Mouse (Mus musculus) hindbrain, postnatal 0 days (tissue): Measurements from ENCODE around the gene Ctbs. TPM values are rescaled to one million over a fixed set of nuclear protein-coding genes. Genes with fewer than 3 reads are reported as not detected.

Experiments
- ATAC-seq: fragments of 200-750 bp; cut with Nextera tagmentation; 2 replicates; pipeline ENCODE4 v1.8.0; 2017; ENCODE audit warnings: mild to moderate bottlenecking, moderate TSS enrichment, moderate library complexity
- DNase-seq: peaks from one replicate; pipeline ENCODE4 v3.0.0-alpha.2; 2015; ENCODE audit warnings: low spot score
- H3K27ac ChIP-seq: fragments of 300-500 bp; sonication (generic); 2 replicates; pipeline ENCODE4 v1.5.1; 2014; ENCODE audit warnings: mild to moderate bottlenecking
- H3K27me3 ChIP-seq: fragments of 300-500 bp; sonication (generic); 2 replicates; pipeline ENCODE4 v1.6.1; 2014; ENCODE audit warnings: low read length, mixed read lengths; ENCODE audit not compliant: insufficient read depth
- H3K36me3 ChIP-seq: fragments of 300-500 bp; sonication (generic); 2 replicates; pipeline ENCODE4 v1.6.1; 2014; ENCODE audit warnings: low read length, mixed read lengths; ENCODE audit not compliant: insufficient read depth
- H3K4me1 ChIP-seq: fragments of 300-500 bp; sonication (generic); 2 replicates; pipeline ENCODE4 v1.6.1; 2014; ENCODE audit warnings: antibody characterized with exemption, low read length, mixed read lengths; ENCODE audit not compliant: insufficient read depth
- H3K4me2 ChIP-seq: fragments of 300-500 bp; sonication (generic); 2 replicates; pipeline ENCODE4 v1.6.1; 2014; ENCODE audit warnings: low read depth, mild to moderate bottlenecking, low read length, moderate library complexity, mixed read lengths
- H3K4me3 ChIP-seq: fragments of 300-500 bp; sonication (generic); 2 replicates; pipeline ENCODE4 v1.5.1; 2014; ENCODE audit warnings: low read length
- H3K9ac ChIP-seq: fragments of 300-500 bp; sonication (generic); replicated peaks from 2 replicates; pipeline ENCODE4 v1.6.1; 2014; ENCODE audit warnings: mild to moderate bottlenecking, low read length, moderate library complexity, mixed read lengths
- H3K9me3 ChIP-seq: fragments of 300-500 bp; sonication (generic); 2 replicates; pipeline ENCODE4 v1.6.1; 2016; ENCODE audit warnings: low read length, mixed read lengths
- CTCF ChIP-seq: IDR thresholded peaks from 2 replicates; pipeline ENCODE4 v1.5.1; 2016; ENCODE audit warnings: antibody characterized with exemption, control low read depth, low read depth
- WGBS: fragments of 180-500 bp; shearing (Covaris S2); extraction: QIAGEN DNeasy Blood & Tissue Kit; methylation state at CpG from one replicate; pipeline ENCODE4 v1.1.7; 2014; 5-methylcytosine and 5-hydroxymethylcytosine counted together
- polyA plus RNA-seq: library from polyadenylated mRNA; unstranded; fragments of >200 nt; fragmentation: Nextera tagmentation; extraction: Ambion mirVana; gene quantifications from 2 replicates; pipeline ENCODE4 v1.2.1, GENCODE M21; 2015
- total RNA-seq: library from RNA; depleted of rRNA; stranded (reverse); fragments of >200 nt; gene quantifications from 2 replicates; pipeline ENCODE4 v1.2.3, GENCODE M21; 2014

The Ctbs gene
- total and polyA plus RNA-seq, 2 experiments from 2014 or later, result 5.7 to 11.4 TPM

GRCm38 (mm10) chr3:146440422-146440821, 9.2 kb upstream of the Ctbs start:
- WGBS, result 81% methylated on average over 7 of the region's 7 CpGs
- H3K27me3 ChIP-seq, result no peaks in the 10 kb centered on the region
- TF ChIP-seq CTCF, result no peak
- no peak overlapping the region for H3K9ac ChIP-seq
- ATAC-seq (no peak), DNase-seq (no peak)
- H3K36me3 ChIP-seq, result peaks cover 33% of the 10 kb centered on the region
- no peak overlapping the region for H3K27ac ChIP-seq
- H3K4me3 ChIP-seq, result no peak overlapping the region
- no peaks in the 10 kb centered on the region for H3K9me3 ChIP-seq
- no peaks in the 10 kb centered on the region for H3K4me1 ChIP-seq
- no peak overlapping the region for H3K4me2 ChIP-seq

DNA sequence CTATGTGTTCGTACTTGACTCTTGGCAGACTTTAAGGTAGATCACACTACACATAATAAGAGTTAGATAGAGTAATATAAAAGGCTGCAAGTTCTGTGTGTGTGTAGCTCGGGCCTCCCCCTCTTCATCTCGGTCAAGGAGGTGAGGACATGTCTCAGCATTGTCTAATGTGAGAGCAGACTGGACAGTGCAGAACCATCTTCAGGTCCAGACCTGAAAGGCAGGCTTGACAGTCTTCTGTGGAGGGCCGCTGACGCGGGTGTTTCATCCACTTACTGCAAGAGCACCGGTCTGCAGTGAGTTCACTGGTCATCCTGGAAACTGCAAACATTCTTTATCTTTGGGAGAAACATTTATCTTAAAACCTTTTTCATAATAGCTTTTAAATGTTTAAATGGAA, 7.1 kb upstream of the Ctbs start:
- no peak overlapping the region for H3K4me2 ChIP-seq
- H3K9ac ChIP-seq, result no peak overlapping the region
- H3K4me1 ChIP-seq, result no peaks in the 10 kb centered on the region
- no peaks in the 10 kb centered on the region for H3K27me3 ChIP-seq
- no peak for ATAC-seq
- no peaks in the 10 kb centered on the region for H3K9me3 ChIP-seq
- H3K27ac ChIP-seq, result no peak overlapping the region
- no peak overlapping the region for H3K4me3 ChIP-seq
- WGBS, result 94% methylated on average over 7 of the region's 7 CpGs
- TF ChIP-seq CTCF, result no peak
- no peak for DNase-seq
- H3K36me3 ChIP-seq, result peaks cover 14% of the 10 kb centered on the region; the same call in 1 of the 2 replicates

- H3K4me1 ChIP-seq, result no peaks in the 10 kb centered on the region
- H3K4me3 ChIP-seq, result no peak overlapping the region
- peaks cover 13% of the 10 kb centered on the region; the same call in 1 of the 2 replicates for H3K36me3 ChIP-seq
- no peak overlapping the region for H3K4me2 ChIP-seq
- no peaks in the 10 kb centered on the region for H3K9me3 ChIP-seq
- no peak for TF ChIP-seq CTCF
- no peak overlapping the region for H3K9ac ChIP-seq
- WGBS, result 89% methylated on average over 8 of the region's 8 CpGs
- no peak overlapping the region for H3K27ac ChIP-seq
- no peaks in the 10 kb centered on the region for H3K27me3 ChIP-seq
- DNase-seq, result no peak
- ATAC-seq, result no peak
Observed at GRCm38 (mm10) chr3:146442936-146443335, 6.7 kb upstream of the Ctbs start.

- Histone ChIP-seq H3K4me1 (no peaks in the 10 kb centered on the region), H3K9me3 (no peaks in the 10 kb centered on the region), H3K27me3 (no peaks in the 10 kb centered on the region), H3K27ac (no peak overlapping the region), H3K4me2 (no peak overlapping the region), H3K36me3 (peaks cover 9% of the 10 kb centered on the region; the same call in 1 of the 2 replicates), H3K4me3 (no peak overlapping the region), H3K9ac (no peak overlapping the region)
- ATAC-seq, result no peak
- 85% methylated on average over 7 of the region's 7 CpGs for WGBS
- TF ChIP-seq CTCF, result no peak
- no peak for DNase-seq
Observed at GRCm38 (mm10) chr3:146443380-146443779, 6.2 kb upstream of the Ctbs start.

DNA sequence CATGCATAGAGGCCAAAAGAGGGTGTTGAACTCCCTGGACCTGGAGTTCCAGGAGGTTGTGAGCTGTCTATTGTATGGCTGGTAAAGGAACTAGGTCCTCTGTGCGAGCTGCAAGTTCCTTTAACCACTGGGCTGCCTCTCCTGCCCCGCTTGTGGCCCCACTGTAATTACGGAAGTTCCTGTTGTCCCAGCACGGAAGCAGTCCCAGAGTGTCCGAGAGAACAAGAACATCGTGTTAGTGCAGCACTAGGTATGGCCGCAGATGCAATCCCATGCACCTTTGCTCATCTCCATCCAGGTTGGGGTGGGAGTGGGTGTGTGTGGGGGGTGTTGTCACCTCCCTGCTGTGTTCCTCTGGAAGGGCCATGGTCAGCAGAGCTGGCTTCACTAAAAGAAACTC, 4.7 kb upstream of the Ctbs start:
- H3K27me3 ChIP-seq, result no peaks in the 10 kb centered on the region
- no peak overlapping the region for H3K4me2 ChIP-seq
- no peaks in the 10 kb centered on the region for H3K4me1 ChIP-seq
- WGBS, result 93% methylated on average over 7 of the region's 7 CpGs
- DNase-seq, result no peak
- TF ChIP-seq CTCF, result no peak
- 0 out of 2 replicates have a peak, but pooled peaks have one; percentile 13 for ATAC-seq
- no peaks in the 10 kb centered on the region for H3K9me3 ChIP-seq
- no peak overlapping the region for H3K27ac ChIP-seq
- peaks cover 4% of the 10 kb centered on the region; the same call in 1 of the 2 replicates for H3K36me3 ChIP-seq
- H3K4me3 ChIP-seq, result no peak overlapping the region
- H3K9ac ChIP-seq, result no peak overlapping the region

DNA sequence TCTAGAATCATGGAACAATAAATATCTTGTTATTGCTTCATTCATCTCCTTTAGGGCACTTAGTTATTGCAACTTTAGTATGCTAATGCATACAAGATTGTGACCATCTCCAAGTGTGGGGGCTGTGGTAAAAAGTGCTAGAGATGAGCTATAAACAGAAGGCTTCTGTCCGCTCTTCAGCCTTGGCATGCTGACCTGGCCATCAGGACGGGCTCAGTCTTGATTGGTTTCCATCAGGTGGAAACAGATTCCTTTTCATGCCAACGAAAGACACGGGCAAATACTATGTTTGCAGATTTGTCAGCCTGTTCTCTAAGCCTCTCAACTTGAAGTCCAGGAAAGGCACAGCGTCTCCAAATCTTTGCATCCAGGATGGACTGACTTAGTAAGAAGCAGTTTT, 2.4 kb upstream of the Ctbs start:
- Histone ChIP-seq H3K4me3 (no peak overlapping the region), H3K4me1 (no peaks in the 10 kb centered on the region), H3K4me2 (no peak overlapping the region), H3K27ac (no peak overlapping the region), H3K36me3 (no peaks in the 10 kb centered on the region), H3K9ac (no peak overlapping the region), H3K27me3 (no peaks in the 10 kb centered on the region), H3K9me3 (no peaks in the 10 kb centered on the region)
- WGBS, result 93% methylated on average over 5 of the region's 5 CpGs
- no peak for TF ChIP-seq CTCF
- DNase-seq, result no peak
- ATAC-seq, result no peak

DNA sequence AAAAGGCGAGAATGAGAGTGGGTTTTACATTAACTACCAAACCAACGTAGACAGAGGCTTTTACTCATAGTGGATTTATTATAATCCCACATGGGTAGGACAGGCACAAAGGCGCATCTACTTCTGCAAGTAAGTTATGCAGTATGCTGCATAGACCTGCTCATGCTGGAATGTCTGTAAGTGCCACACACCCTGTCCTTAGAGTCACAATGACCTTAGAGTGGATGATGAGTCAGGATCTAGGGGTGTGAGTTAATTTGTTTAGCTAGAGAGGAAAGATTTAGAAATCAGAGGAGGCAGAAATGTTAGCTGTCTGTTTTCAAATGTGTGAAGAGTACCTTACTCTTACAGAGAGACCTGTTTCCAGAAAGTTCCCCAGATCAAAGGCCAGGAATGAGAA, 2.0 kb upstream of the Ctbs start:
- no peak for ATAC-seq
- Histone ChIP-seq H3K4me3 (no peak overlapping the region), H3K27ac (no peak overlapping the region), H3K9ac (no peak overlapping the region), H3K27me3 (no peaks in the 10 kb centered on the region), H3K4me1 (no peaks in the 10 kb centered on the region), H3K36me3 (no peaks in the 10 kb centered on the region), H3K9me3 (no peaks in the 10 kb centered on the region), H3K4me2 (no peak overlapping the region)
- DNase-seq, result no peak
- no peak for TF ChIP-seq CTCF
- WGBS, result 91% methylated on average over 3 of the region's 3 CpGs
